Mouse (Mus musculus) heart, embryonic 12.5 days (tissue): ENCODE results near the gene Kremen1. TPM values are rescaled to one million over a fixed set of nuclear protein-coding genes. Genes with fewer than 3 reads are reported as not detected.

Source experiments
- ATAC-seq: fragments of 200-750 bp; cut with Nextera tagmentation; 2 replicates; pipeline ENCODE4 v1.8.0; 2017; ENCODE audit warnings: moderate TSS enrichment, moderate library complexity; ENCODE audit not compliant: insufficient number of reproducible peaks, low FRiP score
- H3K27ac ChIP-seq: fragments of 300-500 bp; sonication (generic); 2 replicates; pipeline ENCODE4 v1.5.1; 2016; ENCODE audit warnings: mild to moderate bottlenecking, moderate library complexity; ENCODE audit not compliant: poor library complexity, severe bottlenecking
- H3K27me3 ChIP-seq: fragments of 300-500 bp; sonication (generic); replicated peaks from 2 replicates; pipeline ENCODE4 v1.6.1; 2016; ENCODE audit warnings: mild to moderate bottlenecking, moderate library complexity
- H3K36me3 ChIP-seq: fragments of 300-500 bp; sonication (generic); 2 replicates; pipeline ENCODE4 v1.6.1; 2016; ENCODE audit warnings: mild to moderate bottlenecking, moderate library complexity
- H3K4me1 ChIP-seq: fragments of 300-500 bp; sonication (generic); replicated peaks from 2 replicates; pipeline ENCODE4 v1.6.1; 2016; ENCODE audit warnings: mild to moderate bottlenecking
- H3K4me2 ChIP-seq: fragments of 300-500 bp; sonication (generic); 2 replicates; pipeline ENCODE4 v1.6.1; 2016; ENCODE audit warnings: mild to moderate bottlenecking, moderate library complexity
- H3K4me3 ChIP-seq: fragments of 300-500 bp; sonication (generic); 2 replicates; pipeline ENCODE4 v1.5.1; 2016; ENCODE audit warnings: mild to moderate bottlenecking
- H3K9ac ChIP-seq: fragments of 300-500 bp; sonication (generic); 2 replicates; pipeline ENCODE4 v1.6.1; 2016; ENCODE audit warnings: mild to moderate bottlenecking, moderate library complexity
- H3K9me3 ChIP-seq: fragments of 300-500 bp; sonication (generic); replicated peaks from 2 replicates; pipeline ENCODE4 v1.6.1; 2016; ENCODE audit warnings: mild to moderate bottlenecking, moderate library complexity
- WGBS: fragments of 180-500 bp; shearing (Covaris S2); methylation state at CpG from one replicate; pipeline ENCODE4 v1.1.7; 2016; 5-methylcytosine and 5-hydroxymethylcytosine counted together
- polyA plus RNA-seq: library from polyadenylated mRNA; unstranded; fragments of >200 nt; fragmentation: Nextera tagmentation; extraction: Ambion mirVana; gene quantifications from 2 replicates; pipeline ENCODE4 v1.2.1, GENCODE M21; 2016

Gene Kremen1
- polyA plus RNA-seq, 1 experiment from 2014 or later, result 40.1 TPM

- Histone ChIP-seq H3K4me1 (peaks cover 22% of the 10 kb centered on the region), H3K9ac (no peak overlapping the region), H3K27me3 (no peaks in the 10 kb centered on the region), H3K4me3 (no peak overlapping the region), H3K9me3 (no peaks in the 10 kb centered on the region), H3K36me3 (no peaks in the 10 kb centered on the region), H3K27ac (no peak overlapping the region), H3K4me2 (no peak overlapping the region)
- 50% methylated on average over 4 of the region's 4 CpGs for WGBS
- ATAC-seq, result no peak
These were observed 78.5 kb downstream of the Kremen1 start for GRCm38 (mm10) chr11:5182870-5183269.

GRCm38 (mm10) chr11:5181850-5182404, 79.4 kb downstream of the Kremen1 start:
- Histone ChIP-seq H3K27me3 (no peaks in the 10 kb centered on the region), H3K4me3 (no peak overlapping the region), H3K27ac (no peak overlapping the region), H3K4me2 (no peak overlapping the region), H3K9ac (no peak overlapping the region), H3K36me3 (no peaks in the 10 kb centered on the region), H3K9me3 (no peaks in the 10 kb centered on the region), H3K4me1 (peaks cover 22% of the 10 kb centered on the region)
- ATAC-seq, result no peak
- 21% methylated on average over 13 of the region's 13 CpGs for WGBS

GRCm38 (mm10) chr11:5179391-5179790, 82.0 kb downstream of the Kremen1 start:
- no peak overlapping the region for H3K27ac ChIP-seq
- H3K4me3 ChIP-seq, result no peak overlapping the region
- H3K36me3 ChIP-seq, result no peaks in the 10 kb centered on the region
- H3K9ac ChIP-seq, result no peak overlapping the region
- no peak for ATAC-seq
- H3K27me3 ChIP-seq, result no peaks in the 10 kb centered on the region
- no peak overlapping the region for H3K4me2 ChIP-seq
- 36% methylated on average over 8 of the region's 8 CpGs for WGBS
- H3K4me1 ChIP-seq, result peaks cover 19% of the 10 kb centered on the region
- H3K9me3 ChIP-seq, result no peaks in the 10 kb centered on the region

- whole genome bisulfite sequencing, result 72% methylated on average over 12 of the region's 12 CpGs
- no peak overlapping the region for H3K4me3 ChIP-seq
- H3K27ac ChIP-seq, result no peak overlapping the region
- H3K4me2 ChIP-seq, result no peak overlapping the region
- H3K36me3 ChIP-seq, result no peaks in the 10 kb centered on the region
- no peak for ATAC-seq
- peaks cover 19% of the 10 kb centered on the region for H3K4me1 ChIP-seq
- H3K9me3 ChIP-seq, result no peaks in the 10 kb centered on the region
- no peak overlapping the region for H3K9ac ChIP-seq
- no peaks in the 10 kb centered on the region for H3K27me3 ChIP-seq
These were observed 84.2 kb downstream of the Kremen1 start for GRCm38 (mm10) chr11:5177171-5177570.

GRCm38 (mm10) chr11:5176685-5177084, 84.7 kb downstream of the Kremen1 start:
- no peaks in the 10 kb centered on the region for H3K9me3 ChIP-seq
- no peaks in the 10 kb centered on the region for H3K36me3 ChIP-seq
- peaks cover 18% of the 10 kb centered on the region for H3K4me1 ChIP-seq
- no peak overlapping the region for H3K4me2 ChIP-seq
- H3K27me3 ChIP-seq, result no peaks in the 10 kb centered on the region
- no peak overlapping the region for H3K4me3 ChIP-seq
- 77% methylated on average over 8 of the region's 8 CpGs for WGBS
- no peak for ATAC-seq
- no peak overlapping the region for H3K9ac ChIP-seq
- no peak overlapping the region for H3K27ac ChIP-seq

GRCm38 (mm10) chr11:5175866-5176265, 85.5 kb downstream of the Kremen1 start:
- Histone ChIP-seq H3K9ac (no peak overlapping the region), H3K27me3 (no peaks in the 10 kb centered on the region), H3K27ac (no peak overlapping the region), H3K36me3 (no peaks in the 10 kb centered on the region), H3K4me2 (no peak overlapping the region), H3K4me1 (peaks cover 18% of the 10 kb centered on the region), H3K9me3 (no peaks in the 10 kb centered on the region), H3K4me3 (no peak overlapping the region)
- ATAC-seq, result no peak
- WGBS, result 71% methylated on average over 2 of the region's 2 CpGs

- 78% methylated on average over 7 of the region's 7 CpGs for WGBS
- Histone ChIP-seq H3K4me1 (peaks cover 18% of the 10 kb centered on the region), H3K36me3 (no peaks in the 10 kb centered on the region), H3K27ac (no peak overlapping the region), H3K9ac (no peak overlapping the region), H3K4me3 (no peak overlapping the region), H3K27me3 (no peaks in the 10 kb centered on the region), H3K4me2 (no peak overlapping the region), H3K9me3 (no peaks in the 10 kb centered on the region)
- no peak for ATAC-seq
These were observed 86.2 kb downstream of the Kremen1 start for GRCm38 (mm10) chr11:5175141-5175540.

- no peak for ATAC-seq
These were observed 88.5 kb downstream of the Kremen1 start for GRCm38 (mm10) chr11:5172861-5173260.

GRCm38 (mm10) chr11:5167311-5167710, 94.0 kb downstream of the Kremen1 start:
- WGBS, result 74% methylated on average over 9 of the region's 9 CpGs
- Histone ChIP-seq H3K4me3 (no peak overlapping the region), H3K4me1 (peaks cover 34% of the 10 kb centered on the region), H3K9me3 (no peaks in the 10 kb centered on the region), H3K4me2 (no peak overlapping the region), H3K27me3 (no peaks in the 10 kb centered on the region), H3K9ac (no peak overlapping the region), H3K36me3 (no peaks in the 10 kb centered on the region), H3K27ac (no peak overlapping the region)
- ATAC-seq, result no peak

More at GRCm38 (mm10) chr11:5172861-5173260, 88.5 kb downstream of the Kremen1 start:
- Histone ChIP-seq H3K4me2 (no peak overlapping the region), H3K36me3 (no peaks in the 10 kb centered on the region), H3K27me3 (no peaks in the 10 kb centered on the region), H3K4me1 (peaks cover 7% of the 10 kb centered on the region), H3K9me3 (no peaks in the 10 kb centered on the region), H3K4me3 (no peak overlapping the region), H3K9ac (no peak overlapping the region; the same call in 1 of the 2 replicates), H3K27ac (no peak overlapping the region)
- 44% methylated on average over 3 of the region's 3 CpGs for WGBS

- ATAC-seq, result peak; percentile 87
- WGBS, result 14% methylated on average over 8 of the region's 8 CpGs
- H3K4me2 ChIP-seq, result no peak overlapping the region
These were observed 95.9 kb downstream of the Kremen1 start for GRCm38 (mm10) chr11:5165471-5165916.

GRCm38 (mm10) chr11:5164310-5164709, 97.0 kb downstream of the Kremen1 start:
- Histone ChIP-seq H3K36me3 (no peaks in the 10 kb centered on the region), H3K4me3 (no peak overlapping the region), H3K4me1 (peaks cover 34% of the 10 kb centered on the region), H3K9ac (no peak overlapping the region), H3K4me2 (no peak overlapping the region), H3K27me3 (no peaks in the 10 kb centered on the region), H3K27ac (no peak overlapping the region), H3K9me3 (peaks cover 6% of the 10 kb centered on the region; the same call in 1 of the 2 replicates)
- ATAC-seq, result no peak
- WGBS, result 34% methylated on average over 8 of the region's 8 CpGs

More at GRCm38 (mm10) chr11:5165471-5165916, 95.9 kb downstream of the Kremen1 start:
- H3K27ac ChIP-seq, result peak overlapping the region; percentile 94
- no peak overlapping the region for H3K4me3 ChIP-seq
- peaks cover 6% of the 10 kb centered on the region; the same call in 1 of the 2 replicates for H3K9me3 ChIP-seq
- H3K4me1 ChIP-seq, result peaks cover 34% of the 10 kb centered on the region
- no peak overlapping the region for H3K9ac ChIP-seq
- H3K27me3 ChIP-seq, result no peaks in the 10 kb centered on the region
- H3K36me3 ChIP-seq, result no peaks in the 10 kb centered on the region

GRCm38 (mm10) chr11:5163421-5163820, 97.9 kb downstream of the Kremen1 start:
- no peaks in the 10 kb centered on the region for H3K36me3 ChIP-seq
- no peak overlapping the region for H3K27ac ChIP-seq
- H3K4me3 ChIP-seq, result no peak overlapping the region
- H3K9me3 ChIP-seq, result peaks cover 6% of the 10 kb centered on the region; the same call in 1 of the 2 replicates
- ATAC-seq, result no peak
- peaks cover 34% of the 10 kb centered on the region for H3K4me1 ChIP-seq
- 78% methylated on average over 8 of the region's 8 CpGs for WGBS
- no peak overlapping the region for H3K4me2 ChIP-seq
- H3K27me3 ChIP-seq, result no peaks in the 10 kb centered on the region
- no peak overlapping the region for H3K9ac ChIP-seq
